Mouse (Mus musculus): ENCODE data around the gene Traf3ip1.

The Traf3ip1 gene

GRCm38 (mm10) chr1:91494457-91495140, at the start of gene Traf3ip1:
Gene Traf3ip1, plus strand, starts transcription at chr1:91494647.
- peak; percentile 96 to 98 for DNase-seq

GRCm38 (mm10) chr1:91444841-91445830, 49.3 kb upstream of the Traf3ip1 start:
- DNase-seq, result no peak

- peak; percentile 36 to 50 for DNase-seq
Observed at GRCm38 (mm10) chr1:91446060-91446459, 48.4 kb upstream of the Traf3ip1 start.

GRCm38 (mm10) chr1:91446511-91446910, 47.9 kb upstream of the Traf3ip1 start:
- no peak for DNase-seq

GRCm38 (mm10) chr1:91448688-91449087, 45.8 kb upstream of the Traf3ip1 start:
- DNase-seq, result no peak

- peak; percentile 36 to 54 for DNase-seq
Observed at GRCm38 (mm10) chr1:91450851-91451250, 43.6 kb upstream of the Traf3ip1 start.

GRCm38 (mm10) chr1:91451547-91452084, 42.8 kb upstream of the Traf3ip1 start:
- DNase-seq, result no peak

GRCm38 (mm10) chr1:91453932-91454331, 40.5 kb upstream of the Traf3ip1 start:
- DNase-seq, result no peak

- DNase-seq, result no peak
Observed at GRCm38 (mm10) chr1:91454366-91454765, 40.1 kb upstream of the Traf3ip1 start.

- no peak for DNase-seq
Observed at GRCm38 (mm10) chr1:91454927-91455326, 39.5 kb upstream of the Traf3ip1 start.

GRCm38 (mm10) chr1:91455661-91456161, 38.7 kb upstream of the Traf3ip1 start:
- peak; percentile 35 to 43 for DNase-seq

- DNase-seq, result peak; percentile 39 to 52
Observed at GRCm38 (mm10) chr1:91456301-91456801, 38.1 kb upstream of the Traf3ip1 start.

GRCm38 (mm10) chr1:91457116-91457515, 37.3 kb upstream of the Traf3ip1 start:
- DNase-seq, result no peak

GRCm38 (mm10) chr1:91457698-91458097, 36.7 kb upstream of the Traf3ip1 start:
- DNase-seq, result peak in 1 of 2 experiments; percentile 33

- DNase-seq, result peak; percentile 73 to 81
Observed at GRCm38 (mm10) chr1:91458223-91458861, 36.1 kb upstream of the Traf3ip1 start.

GRCm38 (mm10) chr1:91459059-91459809, 35.2 kb upstream of the Traf3ip1 start, which contains the start of gene Per2:
Gene Per2, minus strand, starts transcription at chr1:91459324.
- peak; percentile 99 for DNase-seq

GRCm38 (mm10) chr1:91460069-91460468, 34.4 kb upstream of the Traf3ip1 start:
- DNase-seq, result no peak

- DNase-seq, result no peak
Observed at GRCm38 (mm10) chr1:91460564-91460963, 33.9 kb upstream of the Traf3ip1 start.

- no peak for DNase-seq
Observed at GRCm38 (mm10) chr1:91463336-91463995, 31.0 kb upstream of the Traf3ip1 start.

- peak; percentile 42 to 54 for DNase-seq
Observed at GRCm38 (mm10) chr1:91464436-91464835, 30.0 kb upstream of the Traf3ip1 start.

- DNase-seq, result no peak
Observed at GRCm38 (mm10) chr1:91465244-91465643, 29.2 kb upstream of the Traf3ip1 start.

All from cerebellum, postnatal 10 days (tissue).